Mouse (Mus musculus) midbrain, embryonic 10.5 days (tissue): ENCODE measurements around the gene Frk. TPM values are rescaled to one million over a fixed set of nuclear protein-coding genes. Genes with fewer than 3 reads are reported as not detected.

Experiments
- DNase-seq: peaks from one replicate; pipeline ENCODE4 v3.0.0-alpha.2; 2017; ENCODE audit warnings: low spot score
- H3K27ac ChIP-seq: fragments of 300-500 bp; sonication (generic); replicated peaks from 2 replicates; pipeline ENCODE4 v1.5.1; 2016; ENCODE audit warnings: mild to moderate bottlenecking
- H3K27me3 ChIP-seq: fragments of 300-500 bp; sonication (generic); 2 replicates; pipeline ENCODE4 v1.6.1; 2016; ENCODE audit warnings: low read depth, mild to moderate bottlenecking; ENCODE audit not compliant: poor library complexity, severe bottlenecking
- H3K36me3 ChIP-seq: fragments of 300-500 bp; sonication (generic); 2 replicates; pipeline ENCODE4 v1.6.1; 2016; ENCODE audit warnings: mild to moderate bottlenecking, moderate library complexity
- H3K4me1 ChIP-seq: fragments of 300-500 bp; sonication (generic); 2 replicates; pipeline ENCODE4 v1.6.1; 2016
- H3K4me3 ChIP-seq: fragments of 300-500 bp; sonication (generic); 2 replicates; pipeline ENCODE4 v1.5.1; 2016; ENCODE audit warnings: mild to moderate bottlenecking, moderate library complexity
- H3K9me3 ChIP-seq: fragments of 300-500 bp; sonication (generic); replicated peaks from 2 replicates; pipeline ENCODE4 v1.6.1; 2016; ENCODE audit warnings: mild to moderate bottlenecking
- WGBS: fragments of 180-500 bp; shearing (Covaris S2); methylation state at CpG from one replicate; pipeline ENCODE4 v1.1.7; 2016; 5-methylcytosine and 5-hydroxymethylcytosine counted together
- polyA plus RNA-seq: library from polyadenylated mRNA; unstranded; fragments of >200 nt; fragmentation: Nextera tagmentation; extraction: Ambion mirVana; gene quantifications from 2 replicates; pipeline ENCODE4 v1.2.1, GENCODE M21; 2016

The Frk gene
- polyA plus RNA-seq, 1 experiment from 2014 or later: 1.8 TPM

- DNase-seq: no peak
- H3K36me3 ChIP-seq: no peaks in the 10 kb centered on the region
- 79% methylated on average over 1 of the region's 1 CpGs for WGBS
- H3K4me1 ChIP-seq: no peaks in the 10 kb centered on the region
- H3K9me3 ChIP-seq: no peaks in the 10 kb centered on the region
- no peak overlapping the region for H3K27ac ChIP-seq
- H3K27me3 ChIP-seq: no peaks in the 10 kb centered on the region
- no peak overlapping the region for H3K4me3 ChIP-seq
Measured at GRCm38 (mm10) chr10:34638245-34638644, 155.0 kb downstream of the Frk start.

Other genes starting within 250 kb of the Frk start
- gene Tspyl1, start 201.2 kb upstream of the Frk start, polyA plus RNA-seq: 65.0 and 78.0 TPM in 2 replicates
- gene Tspyl4, start 186.0 kb upstream of the Frk start, polyA plus RNA-seq: 38.1 and 61.6 TPM in 2 replicates
- 0.19 TPM in 1 of 2 replicates, not detected in the other for gene Col10a1, start 93.4 kb upstream of the Frk start, polyA plus RNA-seq
- 5.7 and 6.3 TPM in 2 replicates for gene Nt5dc1, start 64.8 kb upstream of the Frk start, polyA plus RNA-seq